31 mouse cellular contexts compared by ENCODE assay signal in genomic region chr3:108797723-108798122, GRCm38 (mm10). TPM values are rescaled to one million over a fixed set of nuclear protein-coding genes. Genes with fewer than 3 reads are reported as not detected.
A peak's percentile ranks its signal among the peaks of the same experiment; 100 is the strongest.
DNase-seq lines count a peak whose midpoint lies in the region; ATAC-seq and TF ChIP-seq lines count a peak whose summit lies in the region.
"Had no signal": no experiment of that assay in that cellular context is flagged by ENCODE, and none has a peak within 500 bp of the region (broad histone marks: within the 10 kb centered on the region; RNA-seq: fewer than 3 reads in every experiment).

No protein-coding gene starts in this region.

- intact Hi-C loops in left cerebral cortex, postnatal 4 days (cut with DNase I): no loop called here

- H3K4me1 ChIP-seq in lung, postnatal 0 days (ENCODE audit: insufficient read depth, low read depth, low read length): no peaks in the 10 kb centered on the region
- no peaks in the 10 kb centered on the region for H3K4me1 ChIP-seq in MEL (ENCODE audit: control insufficient read depth in 1 of 2, insufficient read depth in 2 of 2, low read length in 2 of 2)
- H3K4me1 ChIP-seq in liver, postnatal 0 days (ENCODE audit: insufficient read depth): no peaks in the 10 kb centered on the region
- H3K4me1 ChIP-seq: forebrain, embryonic 12.5 days; heart, embryonic 10.5 days; hindbrain, embryonic 10.5 days; intestine, embryonic 15.5 days; lung, embryonic 15.5 days; neural tube, embryonic 15.5 days; stomach, embryonic 15.5 days had no signal

- no peak for TF ChIP-seq POLR2A in MEL (IDR thresholded peaks at IDR 0.05; ENCODE audit: control insufficient read depth in 1 of 2, insufficient read depth in 1 of 2, low read depth in 1 of 2, low read length in 2 of 2, poor library complexity in 1 of 2)

- H3K9me3 ChIP-seq in lung, postnatal 0 days (ENCODE audit: low read length): no peaks in the 10 kb centered on the region
- no peaks in the 10 kb centered on the region for H3K9me3 ChIP-seq in MEL (replicated peaks; ENCODE audit: insufficient read depth, low read length)
- H3K9me3 ChIP-seq in liver, postnatal 0 days (ENCODE audit: low read length): no peaks in the 10 kb centered on the region
- H3K9me3 ChIP-seq: forebrain, embryonic 12.5 days; heart, embryonic 10.5 days; hindbrain, embryonic 10.5 days; intestine, embryonic 15.5 days; lung, embryonic 15.5 days; neural tube, embryonic 15.5 days; stomach, embryonic 15.5 days had no signal

- no peak for TF ChIP-seq EP300 in lung, postnatal 0 days (IDR thresholded peaks at IDR 0.05)
- TF ChIP-seq EP300 in MEL (IDR thresholded peaks at IDR 0.05; ENCODE audit: low read depth in 1 of 2, low read length in 2 of 2): no peak
- TF ChIP-seq EP300 in liver, postnatal 0 days (IDR thresholded peaks at IDR 0.05; ENCODE audit: low read depth): no peak

- DNase-seq in lung, postnatal 0 days (ENCODE audit: low spot score): peak; percentile 20
- DNase-seq in lung, postnatal 4 days: no peak
- DNase-seq in MEL (ENCODE audit: low read depth, low spot score): peak; percentile 9
- no peak for DNase-seq in liver, postnatal 0 days
- DNase-seq in right cerebral cortex, adult 2 months (ENCODE audit: low spot score in 2 of 2): no peak
- no peak for DNase-seq in left cerebral cortex, postnatal 4 days
- DNase-seq: adrenal gland, adult 2 months; cerebellum, adult 11-12 months; cerebellum, postnatal 10 days; gastrocnemius, postnatal 36 days; kidney, adult 9 months; kidney, postnatal 14 days; midbrain, embryonic 14.5 days; right cerebral cortex, postnatal 14 days; spleen, adult 18-20 months; thymus, adult 2 months; thymus, postnatal 4 days had no signal

- TF ChIP-seq RAD21 in MEL (IDR thresholded peaks at IDR 0.05; ENCODE audit: low read depth, low read length): no peak

- H3K36me3 ChIP-seq in lung, postnatal 0 days (ENCODE audit: insufficient read depth, low read length): peaks cover 40% of the 10 kb centered on the region
- H3K36me3 ChIP-seq in MEL (ENCODE audit: control insufficient read depth in 1 of 2, insufficient read depth in 2 of 2, low read length in 2 of 2): peaks cover 0 to 13% of the 10 kb centered on the region in 2 experiments; a peak in 3 of 4 replicates
- peaks cover 66% of the 10 kb centered on the region for H3K36me3 ChIP-seq in liver, postnatal 0 days (replicated peaks; ENCODE audit: insufficient read depth, low read length)

- no peak overlapping the region for H3K9ac ChIP-seq in lung, postnatal 0 days (replicated peaks; ENCODE audit: low read depth)
- no peak overlapping the region for H3K9ac ChIP-seq in MEL (ENCODE audit: control insufficient read depth, low read depth, low read length, poor library complexity, severe bottlenecking)
- H3K9ac ChIP-seq in liver, postnatal 0 days (replicated peaks): no peak overlapping the region
- H3K9ac ChIP-seq: forebrain, embryonic 12.5 days; intestine, embryonic 15.5 days; liver, embryonic 14.5 days; lung, embryonic 15.5 days; neural tube, embryonic 15.5 days; stomach, embryonic 15.5 days had no signal

- no peak for TF ChIP-seq CTCF in lung, postnatal 0 days (IDR thresholded peaks at IDR 0.05)
- no peak for TF ChIP-seq CTCF in MEL (IDR thresholded peaks at IDR 0.05 in 2 of 3, conservative IDR thresholded peaks at IDR 0.05 in 1 of 3; ENCODE audit: control insufficient read depth in 1 of 3, insufficient read depth in 1 of 3, low read depth in 2 of 3, low read length in 3 of 3, poor library complexity in 1 of 3, severe bottlenecking in 1 of 3)
- TF ChIP-seq CTCF in liver, postnatal 0 days (IDR thresholded peaks at IDR 0.05; ENCODE audit: low read depth): no peak

- 81% methylated on average over 6 of the region's 6 CpGs for WGBS in lung, postnatal 0 days
- WGBS in liver, postnatal 0 days (ENCODE audit: insufficient replicate concordance): 70% methylated on average over 6 of the region's 6 CpGs

- H3K27me3 ChIP-seq in lung, postnatal 0 days (replicated peaks; ENCODE audit: insufficient read depth, low read length): no peaks in the 10 kb centered on the region
- H3K27me3 ChIP-seq in MEL (ENCODE audit: control insufficient read depth in 1 of 2, insufficient read depth in 2 of 2, low read length in 2 of 2): no peaks in the 10 kb centered on the region
- H3K27me3 ChIP-seq in liver, postnatal 0 days (ENCODE audit: insufficient read depth, low read length): no peaks in the 10 kb centered on the region
- H3K27me3 ChIP-seq: forebrain, embryonic 12.5 days; intestine, embryonic 15.5 days; lung, embryonic 15.5 days; neural tube, embryonic 15.5 days; Patski; stomach, embryonic 15.5 days had no signal

- H3K4me3 ChIP-seq in lung, postnatal 0 days (ENCODE audit: low read depth, low read length): no peak overlapping the region
- no peak overlapping the region for H3K4me3 ChIP-seq in MEL (ENCODE audit: control insufficient read depth in 1 of 2, insufficient read depth in 1 of 2, low read depth in 2 of 2, low read length in 2 of 2)
- H3K4me3 ChIP-seq in liver, postnatal 0 days (ENCODE audit: low read depth, low read length): no peak overlapping the region
- H3K4me3 ChIP-seq: forebrain, embryonic 12.5 days; heart, embryonic 10.5 days; hindbrain, embryonic 10.5 days; intestine, embryonic 15.5 days; lung, embryonic 15.5 days; neural tube, embryonic 15.5 days; stomach, embryonic 15.5 days had no signal

- H3K79me2 ChIP-seq in MEL (ENCODE audit: control insufficient read depth, insufficient read depth, low read length, poor library complexity): no peaks in the 10 kb centered on the region

- no peak overlapping the region for H3K4me2 ChIP-seq in lung, postnatal 0 days (replicated peaks; ENCODE audit: low read depth, low read length)
- no peak overlapping the region for H3K4me2 ChIP-seq in liver, postnatal 0 days (ENCODE audit: low read depth, low read length)
- H3K4me2 ChIP-seq: forebrain, embryonic 12.5 days; intestine, embryonic 15.5 days; lung, embryonic 15.5 days; neural tube, embryonic 15.5 days; stomach, embryonic 15.5 days had no signal

- ATAC-seq in lung, postnatal 0 days: no peak
- no peak; the same call in 1 of the 2 replicates for ATAC-seq in liver, postnatal 0 days
- peak; percentile 79 for ATAC-seq in neutrophil, adult 5-6 weeks (ENCODE audit: extremely low read depth, insufficient number of reproducible peaks, low FRiP score, poor library complexity, severe bottlenecking)
- no peak for ATAC-seq in erythroblast, adult 5-6 weeks (replicated peaks; ENCODE audit: low FRiP score, poor library complexity, severe bottlenecking)
- ATAC-seq: hindbrain, embryonic 16.5 days; intestine, embryonic 15.5 days; Patski had no signal

- H3K27ac ChIP-seq in lung, postnatal 0 days (ENCODE audit: low read length): no peak overlapping the region
- H3K27ac ChIP-seq in MEL (ENCODE audit: control insufficient read depth, low read depth, low read length): no peak overlapping the region
- 0 out of 2 replicates have a peak overlapping the region, but pooled peaks have one; percentile 58 for H3K27ac ChIP-seq in liver, postnatal 0 days (ENCODE audit: low read depth)
- H3K27ac ChIP-seq: forebrain, embryonic 12.5 days; heart, embryonic 10.5 days; hindbrain, embryonic 10.5 days; intestine, embryonic 15.5 days; liver, embryonic 14.5 days; lung, embryonic 15.5 days; neural tube, embryonic 15.5 days; stomach, embryonic 15.5 days had no signal

TF ChIP-seq in MEL, 35 proteins besides CTCF, POLR2A, EP300 and RAD21 (continues in another document):
- no peak for TF ChIP-seq E2F4 (IDR thresholded peaks at IDR 0.05; ENCODE audit: borderline replicate concordance, low read depth, low read length)
- TF ChIP-seq UBTF (IDR thresholded peaks at IDR 0.05; ENCODE audit: borderline replicate concordance, insufficient read depth, low read depth, low read length): no peak
- no peak for TF ChIP-seq NRF1 (IDR thresholded peaks at IDR 0.05; ENCODE audit: insufficient read depth, low read depth, low read length, poor library complexity, severe bottlenecking)
- no peak for TF ChIP-seq ZNF384 (IDR thresholded peaks at IDR 0.05; ENCODE audit: low read depth, low read length)
- TF ChIP-seq MAX (IDR thresholded peaks at IDR 0.05; ENCODE audit: low read length): no peak
- no peak for TF ChIP-seq ZKSCAN1 (IDR thresholded peaks at IDR 0.05; ENCODE audit: low read depth, low read length)
- no peak for TF ChIP-seq ZC3H11A (IDR thresholded peaks at IDR 0.05; ENCODE audit: low read depth, low read length)
- no peak for TF ChIP-seq USF2 (IDR thresholded peaks at IDR 0.05; ENCODE audit: borderline replicate concordance in 1 of 2, insufficient read depth in 1 of 2, low read depth in 1 of 2, low read length in 2 of 2)
- TF ChIP-seq RCOR1 (IDR thresholded peaks at IDR 0.05; ENCODE audit: low read depth, low read length): no peak
- TF ChIP-seq MXI1 (IDR thresholded peaks at IDR 0.05; ENCODE audit: low read depth, low read length): no peak
- no peak for TF ChIP-seq SIN3A (IDR thresholded peaks at IDR 0.05; ENCODE audit: low read length)
- no peak for TF ChIP-seq ELF1 (IDR thresholded peaks at IDR 0.05; ENCODE audit: low read depth, low read length)
- TF ChIP-seq GABPA (IDR thresholded peaks at IDR 0.05; ENCODE audit: low read depth, low read length): no peak
- no peak for TF ChIP-seq ETS1 (IDR thresholded peaks at IDR 0.05; ENCODE audit: low read depth, low read length)

RNA-seq across cellular contexts. Expression of gene Stxbp3, which starts 42.6 kb away (rescaled TPM):
- polyA plus RNA-seq in lung, postnatal 0 days (2015; fragmentation: Nextera tagmentation; extraction: Ambion mirVana): 58.1 and 60.6 TPM in 2 replicates
- total RNA-seq in MEL (2012; rRNA removed): 19.2 and 32.2 TPM in 2 replicates
- polyA plus RNA-seq in MEL (2012; ENCODE audit: insufficient read depth in 1 of 2, insufficient read length in 2 of 2, low read depth in 1 of 2, low replicate concordance in 2 of 2, missing spikeins in 1 of 2): 10 to 100 TPM in 1 of 2 experiments, not detected in 1; 15.9 TPM
- 18.1 and 19.3 TPM in 2 replicates for polyA plus RNA-seq in liver, postnatal 0 days (2015; fragmentation: Nextera tagmentation; extraction: Ambion mirVana)
- total RNA-seq in neutrophil, adult 5-6 weeks (2017): 108 and 112 TPM in 2 replicates
- total RNA-seq in erythroblast, adult 5-6 weeks (2015; ENCODE audit: low replicate concordance): 15.8 and 25.7 TPM in 2 replicates
- 16.0 and 21.0 TPM in 2 replicates for total RNA-seq in erythroblast, adult 5-6 weeks (2017; ENCODE audit: low replicate concordance)
- total RNA-seq in left cerebral cortex, postnatal 4 days (2021): 10 to 100 TPM; 10.6 to 12.2 TPM

RNA-seq across cellular contexts. Expression of gene Aknad1, which starts 58.3 kb away (rescaled TPM):
- 0.10 and 0.21 TPM in 2 replicates for polyA plus RNA-seq in lung, postnatal 0 days (2015; fragmentation: Nextera tagmentation; extraction: Ambion mirVana)
- not detected in 2 replicates for total RNA-seq in MEL (2012; rRNA removed)
- polyA plus RNA-seq in MEL (2012; ENCODE audit: insufficient read depth in 1 of 2, insufficient read length in 2 of 2, low read depth in 1 of 2, low replicate concordance in 2 of 2, missing spikeins in 1 of 2): under 1 TPM in 1 of 2 experiments, not detected in 1; 0.06 TPM
- polyA plus RNA-seq in liver, postnatal 0 days (2015; fragmentation: Nextera tagmentation; extraction: Ambion mirVana): 0.06 and 0.13 TPM in 2 replicates
- not detected in 2 replicates for total RNA-seq in neutrophil, adult 5-6 weeks (2017)
- 1.3 and 6.3 TPM in 2 replicates for total RNA-seq in erythroblast, adult 5-6 weeks (2015; ENCODE audit: low replicate concordance)
- 1.6 and 8.6 TPM in 2 replicates for total RNA-seq in erythroblast, adult 5-6 weeks (2017; ENCODE audit: low replicate concordance)
- total RNA-seq in left cerebral cortex, postnatal 4 days (2021): not detected
- total RNA-seq: adrenal gland, adult 2 months; layer of hippocampus, adult 18-20 months had no signal
- polyA plus RNA-seq: adrenal gland, adult 2 months; forebrain, embryonic 12.5 days; heart, embryonic 10.5 days; heart, embryonic 16.5 days; hindbrain, embryonic 16.5 days; midbrain, embryonic 14.5 days; Patski had no signal

Comparison
In these comparisons a context has a peak if more than half of its experiments do, and no peak if none do; other contexts are left out.
1. DNase-seq: peak in lung, postnatal 0 days (single experiment) and MEL (single experiment); none in lung, postnatal 4 days (0 of 2), liver, postnatal 0 days (single experiment), right cerebral cortex, adult 2 months (0 of 2) and left cerebral cortex, postnatal 4 days (single experiment).